Mouse (Mus musculus) cerebellum, adult 11 months (tissue): ENCODE measurements around the gene Clstn1.
"Not testable (repeated sequence)": the region's sequence is repeated elsewhere in the genome, so short reads cannot be mapped to it uniquely, and the experiment has no call there.

Experiments used
- DNase-seq: peaks from one replicate; pipeline ENCODE4 v3.0.0; 2022

Clstn1 gene

GRCm38 (mm10) chr4:149600130-149600529, 13.9 kb downstream of the Clstn1 start:
- no peak for DNase-seq

GRCm38 (mm10) chr4:149601484-149601883, 15.2 kb downstream of the Clstn1 start:
- DNase-seq = no peak

DNA sequence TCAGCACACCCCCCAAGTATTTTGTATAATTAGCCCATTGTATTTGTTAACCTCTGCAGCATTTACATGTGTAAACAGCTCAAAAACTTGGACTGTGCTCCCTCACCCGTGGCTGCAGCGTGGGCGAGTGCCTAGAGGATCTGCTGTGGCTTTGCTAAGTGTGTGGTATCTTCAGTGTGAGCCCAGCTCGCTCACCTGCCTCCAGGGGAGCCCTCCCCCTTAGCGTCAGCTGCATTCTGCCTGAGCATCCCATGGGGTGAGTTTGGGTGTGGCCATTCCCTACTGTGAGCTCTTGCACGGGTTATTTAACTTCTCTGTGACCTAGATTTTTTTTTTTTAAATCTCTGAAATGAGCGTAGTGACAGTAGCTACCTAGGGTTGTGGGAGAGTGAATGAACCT, 16.0 kb downstream of the Clstn1 start:
- DNase-seq = no peak

GRCm38 (mm10) chr4:149603860-149604259, 17.6 kb downstream of the Clstn1 start:
- DNase-seq = no peak

- no peak for DNase-seq
These were observed 18.2 kb downstream of the Clstn1 start for GRCm38 (mm10) chr4:149604518-149604917.

- DNase-seq = no peak
These were observed 19.8 kb downstream of the Clstn1 start for GRCm38 (mm10) chr4:149606056-149606455.

DNA sequence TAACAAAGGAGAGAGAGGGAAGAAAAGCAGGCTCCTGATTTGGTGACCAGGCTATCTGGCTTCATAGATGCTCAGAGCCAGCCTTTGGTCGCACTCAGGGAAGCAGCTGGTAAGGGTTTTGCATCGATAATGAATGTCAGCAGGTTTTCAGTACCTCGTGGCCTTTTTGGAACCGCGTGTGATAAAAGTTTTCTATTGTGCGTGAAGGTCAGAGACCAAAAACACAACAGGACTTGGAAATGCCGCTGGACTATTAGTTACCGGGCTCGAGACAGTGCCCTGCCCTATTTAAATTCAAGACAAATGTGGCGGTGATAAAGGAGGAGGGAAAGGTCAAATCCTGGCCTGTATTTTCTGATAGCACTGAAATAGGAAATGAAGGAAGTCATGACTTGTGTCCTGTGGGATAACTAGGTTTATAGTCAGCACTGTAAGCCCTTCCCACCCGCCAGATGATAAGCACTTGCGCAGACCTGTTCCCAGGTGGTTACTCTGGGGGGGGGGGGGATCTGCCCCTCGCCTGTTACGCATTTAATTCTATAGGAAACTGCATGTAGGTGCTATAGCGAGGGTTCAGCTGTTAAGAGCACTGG, 20.6 kb downstream of the Clstn1 start:
- DNase-seq = no peak

DNA sequence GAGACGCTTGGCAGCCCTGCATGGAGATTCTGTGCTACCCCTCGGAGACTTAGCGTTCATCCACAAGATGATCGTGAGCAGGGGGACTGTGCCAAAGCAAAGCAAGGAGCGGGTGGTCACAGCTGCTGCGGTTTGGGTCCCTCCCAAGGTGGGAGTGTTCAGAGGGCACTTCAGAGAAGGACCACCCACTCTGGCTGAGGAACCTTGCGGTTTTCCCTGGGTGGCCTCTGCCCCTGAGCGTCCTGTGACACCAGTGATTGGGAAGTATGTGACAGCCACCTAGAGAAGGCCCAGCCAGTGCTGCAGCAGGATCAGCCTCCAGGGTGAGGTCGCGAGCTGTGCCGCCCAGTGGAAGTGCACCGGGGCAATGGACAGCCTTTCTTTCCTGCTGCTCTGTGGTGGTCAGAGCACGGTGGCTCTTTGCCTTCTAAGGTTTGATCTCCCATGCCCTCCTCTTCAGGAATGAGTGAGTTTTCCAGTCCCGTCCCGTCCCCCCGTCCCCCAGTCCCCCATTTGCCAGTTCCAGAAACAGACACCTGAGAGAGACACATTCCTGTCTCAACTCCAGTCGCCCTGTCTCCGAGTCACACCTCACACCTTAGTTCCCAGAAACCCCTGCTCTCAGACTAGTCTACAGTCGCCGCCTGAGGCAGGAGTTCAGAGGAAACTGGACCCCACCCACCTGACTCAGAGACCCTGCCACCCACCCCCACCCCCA, 21.5 kb downstream of the Clstn1 start:
- DNase-seq = no peak

DNA sequence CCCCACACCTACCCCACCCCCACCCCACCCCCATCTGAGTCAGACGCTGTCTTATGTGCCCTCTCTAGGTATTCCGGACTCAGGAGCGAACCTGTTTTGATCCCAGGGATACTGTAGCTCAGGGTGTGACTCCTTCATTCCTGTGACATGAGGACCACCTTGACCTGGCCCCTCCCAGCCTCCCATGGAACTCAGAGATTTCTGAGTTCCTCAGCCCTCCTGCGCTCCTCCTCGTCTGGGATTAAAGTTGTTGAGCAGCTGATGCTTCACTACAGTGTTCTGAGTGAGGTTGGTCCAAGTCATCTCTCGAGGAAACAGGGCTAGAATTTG, 22.0 kb downstream of the Clstn1 start:
- no peak for DNase-seq

- DNase-seq = no peak
These were observed 23.2 kb downstream of the Clstn1 start for GRCm38 (mm10) chr4:149609256-149610025.

DNA sequence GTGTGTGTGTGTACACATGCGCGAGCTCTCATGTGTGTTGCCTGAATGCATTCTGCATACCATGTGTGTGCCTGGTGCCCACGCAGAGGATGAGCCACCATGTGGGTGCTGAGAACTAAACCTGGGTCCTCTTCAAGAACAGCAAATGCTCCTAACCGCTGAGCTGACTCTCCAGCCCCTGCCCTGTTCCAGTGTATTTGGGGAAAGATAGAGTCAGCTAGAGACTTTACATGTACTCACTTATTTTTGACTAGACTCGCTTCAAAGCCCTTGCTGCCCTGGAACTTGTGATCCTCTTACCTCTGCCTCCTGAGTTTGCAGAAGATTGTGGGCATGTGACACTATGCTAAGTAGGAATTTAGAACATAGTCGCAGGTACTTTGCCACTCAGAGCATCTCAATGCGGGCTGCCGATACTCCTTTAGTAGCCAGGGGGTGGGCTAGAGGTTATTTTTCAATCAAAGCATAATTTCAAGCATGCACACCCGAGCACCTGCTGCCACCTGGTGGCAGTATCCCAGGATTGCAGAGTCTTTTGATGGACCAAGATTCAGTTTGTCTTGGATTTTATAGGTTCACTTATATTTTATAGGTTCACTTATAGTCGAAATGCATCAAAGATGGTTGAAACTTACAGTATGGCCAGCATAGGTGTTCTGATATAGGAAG, 25.2 kb downstream of the Clstn1 start:
- peak; percentile 57 for DNase-seq

DNA sequence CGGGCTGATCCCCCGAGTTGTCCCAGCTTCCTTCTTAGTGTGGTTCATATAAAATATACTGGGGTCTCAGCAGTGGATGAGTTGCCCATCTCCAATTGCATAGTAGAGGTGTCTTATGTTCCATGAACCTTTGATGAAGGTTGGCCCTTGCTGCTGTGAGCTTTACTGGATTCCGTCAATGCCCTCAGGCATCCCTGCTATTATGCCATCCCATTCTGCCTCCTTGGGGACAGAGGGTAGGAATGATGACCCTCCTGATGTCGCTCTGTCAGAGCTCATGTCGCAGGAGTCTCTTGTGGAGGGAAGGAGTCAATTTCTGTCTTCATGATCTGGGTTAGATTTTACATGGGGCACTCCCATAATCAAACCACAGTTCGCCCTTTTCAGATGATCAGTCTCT, 27.2 kb downstream of the Clstn1 start:
- not testable (repeated sequence) for DNase-seq

DNA sequence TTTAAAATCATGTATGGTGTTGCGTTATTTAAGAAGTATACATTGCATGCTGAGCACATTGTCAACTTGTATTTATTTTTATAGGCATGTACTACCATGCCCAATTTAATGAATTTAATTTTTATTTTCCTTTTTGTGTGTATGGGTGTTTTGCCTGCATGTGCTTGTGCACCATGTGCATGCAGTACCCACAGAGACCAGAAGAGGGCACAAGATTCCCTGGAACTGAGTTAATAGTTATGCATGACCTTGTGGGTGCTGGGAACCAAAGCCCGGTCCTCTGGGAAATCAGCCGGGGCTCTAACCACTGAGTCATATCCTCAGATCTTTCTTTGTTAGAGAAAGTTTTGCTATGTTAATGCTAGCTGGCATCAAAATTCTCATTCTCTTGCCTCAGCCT, 28.6 kb downstream of the Clstn1 start:
- DNase-seq = no peak

DNA sequence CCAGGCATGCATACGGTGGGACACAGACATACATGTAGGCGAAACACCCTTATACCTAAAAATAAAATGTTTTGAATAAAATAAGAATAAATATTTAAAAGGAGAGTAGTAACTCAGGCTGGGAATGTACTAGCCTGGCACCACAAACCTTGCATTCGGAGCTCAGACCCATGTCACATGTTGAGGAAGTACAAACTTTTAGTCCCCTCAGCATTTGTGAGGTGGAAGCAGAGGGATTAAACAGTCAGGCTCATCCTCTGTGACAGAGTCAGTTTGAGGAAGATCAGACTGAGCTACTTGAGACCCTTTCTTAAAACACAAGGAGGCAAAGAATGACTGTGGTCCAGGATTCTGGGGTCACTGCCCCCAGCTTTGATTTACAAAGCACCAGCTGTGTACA, 30.7 kb downstream of the Clstn1 start:
- not testable (repeated sequence) for DNase-seq

- DNase-seq = no peak
These were observed 33.7 kb downstream of the Clstn1 start for GRCm38 (mm10) chr4:149619988-149620387.

GRCm38 (mm10) chr4:149621286-149621685, 35.0 kb downstream of the Clstn1 start:
- DNase-seq = no peak

GRCm38 (mm10) chr4:149623711-149624110, 37.4 kb downstream of the Clstn1 start:
- no peak for DNase-seq

DNA sequence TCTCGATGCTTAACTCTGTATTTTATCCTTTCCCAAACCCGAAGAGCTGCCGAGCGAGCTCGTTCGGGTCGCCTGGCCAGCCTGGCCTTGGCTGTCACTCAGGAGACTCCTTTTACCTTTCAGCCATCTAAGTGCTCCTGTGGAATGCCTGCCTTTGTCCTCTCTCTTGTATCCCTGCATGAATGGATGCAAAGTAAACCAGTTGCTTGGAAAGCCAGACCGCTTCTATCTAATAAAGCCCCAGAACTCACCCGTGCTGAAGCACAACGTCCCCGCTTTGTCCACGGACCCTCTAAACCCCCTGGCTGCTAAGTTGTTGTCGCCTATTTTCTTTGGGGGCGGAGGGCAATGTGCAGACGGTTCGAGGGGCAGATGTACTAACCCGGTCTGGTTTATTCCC, 40.5 kb downstream of the Clstn1 start:
- DNase-seq = no peak

GRCm38 (mm10) chr4:149628372-149628771, 42.1 kb downstream of the Clstn1 start:
- peak; percentile 43 for DNase-seq

GRCm38 (mm10) chr4:149628810-149629209, 42.5 kb downstream of the Clstn1 start:
- DNase-seq = no peak

GRCm38 (mm10) chr4:149632670-149633307, 46.5 kb downstream of the Clstn1 start:
- DNase-seq = no peak

DNA sequence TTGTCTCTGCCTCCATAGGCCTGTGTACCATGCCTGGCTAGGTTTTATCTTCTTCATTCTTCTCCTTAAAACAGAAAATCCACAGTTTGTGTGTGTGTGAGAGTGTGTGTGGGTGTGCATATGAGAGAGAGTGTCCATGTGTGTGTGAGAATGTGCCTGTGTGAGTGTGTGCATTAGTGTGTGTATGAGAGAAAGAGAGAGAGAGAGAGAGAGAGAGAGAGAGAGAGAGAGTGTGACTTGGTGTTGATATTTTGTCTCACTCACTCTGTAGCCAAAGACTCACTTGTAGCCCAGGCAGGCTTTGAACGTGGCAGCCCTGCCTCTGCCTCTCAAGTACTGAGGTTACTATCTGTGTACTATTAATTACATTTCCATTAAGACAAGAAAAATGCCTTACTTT, 47.9 kb downstream of the Clstn1 start:
- DNase-seq = no peak

GRCm38 (mm10) chr4:149634966-149635365, 48.7 kb downstream of the Clstn1 start:
- no peak for DNase-seq
